Comparison of ENCODE assay signal across 23 mouse cellular contexts in genomic region chr3:58989374-58989773, GRCm38 (mm10). TPM values are rescaled to one million over a fixed set of nuclear protein-coding genes. Genes with fewer than 3 reads are reported as not detected.
DNase-seq lines count a peak whose midpoint lies in the region; ATAC-seq and TF ChIP-seq lines count a peak whose summit lies in the region.
"Had no signal": no experiment of that assay in that cellular context is flagged by ENCODE, and none has a peak within 500 bp of the region (broad histone marks: within the 10 kb centered on the region; RNA-seq: fewer than 3 reads in every experiment).

No protein-coding gene starts in this region.

- no peak for TF ChIP-seq POLR2A in brain, embryonic 14.5 days (IDR thresholded peaks at IDR 0.05; ENCODE audit: borderline replicate concordance, extremely low read depth, insufficient read depth, insufficient read length, poor library complexity, severe bottlenecking)

- no peak overlapping the region for H3K4me2 ChIP-seq in heart, embryonic 12.5 days
- H3K4me2 ChIP-seq in midbrain, embryonic 15.5 days = no peak overlapping the region
- H3K4me2 ChIP-seq: hindbrain, embryonic 12.5 days; hindbrain, embryonic 15.5 days had no signal

- H3K9ac ChIP-seq in heart, embryonic 12.5 days = no peak overlapping the region
- H3K9ac ChIP-seq in midbrain, embryonic 15.5 days = no peak overlapping the region
- H3K9ac ChIP-seq: forebrain, postnatal 0 days; hindbrain, embryonic 12.5 days; hindbrain, embryonic 15.5 days had no signal

- H3K4me1 ChIP-seq in heart, embryonic 12.5 days (replicated peaks) = no peaks in the 10 kb centered on the region
- H3K4me1 ChIP-seq in midbrain, embryonic 15.5 days = no peaks in the 10 kb centered on the region; the same call in 1 of the 2 replicates
- peaks cover 5% of the 10 kb centered on the region; the same call in 1 of the 2 replicates for H3K4me1 ChIP-seq in midbrain, embryonic 10.5 days

- H3K27me3 ChIP-seq in heart, embryonic 12.5 days (replicated peaks) = peaks cover 4% of the 10 kb centered on the region; the same call in 1 of the 2 replicates
- H3K27me3 ChIP-seq in midbrain, embryonic 15.5 days (replicated peaks) = no peaks in the 10 kb centered on the region
- H3K27me3 ChIP-seq in midbrain, embryonic 10.5 days (ENCODE audit: low read depth, poor library complexity, severe bottlenecking) = peaks cover 22% of the 10 kb centered on the region

- DNase-seq in heart, adult 11 months = peak; percentile 70
- DNase-seq in midbrain, embryonic 10.5 days (ENCODE audit: low spot score) = no peak
- peak; percentile 27 for DNase-seq in brain, embryonic 14.5 days (ENCODE audit: low read depth)
- no peak for DNase-seq in c-Kit-positive CD71-positive TER-119-positive erythroid progenitor cells, embryonic 14.5 days (ENCODE audit: low spot score)
- no peak for DNase-seq in layer of hippocampus, postnatal 36 days
- DNase-seq: adrenal gland, adult 8-10 months; adrenal gland, postnatal 25 days; cerebellum, adult 11-12 months; cerebellum, adult 8-10 months; cerebellum, postnatal 10 days; cerebellum, postnatal 36 days; forebrain, postnatal 0 days; gastrocnemius, adult 2 months; gastrocnemius, postnatal 14 days; heart, adult 2 months had no signal

- no peak overlapping the region for H3K27ac ChIP-seq in heart, embryonic 12.5 days (ENCODE audit: poor library complexity, severe bottlenecking)
- no peak overlapping the region for H3K27ac ChIP-seq in midbrain, embryonic 15.5 days
- no peak overlapping the region for H3K27ac ChIP-seq in midbrain, embryonic 10.5 days (replicated peaks)
- H3K27ac ChIP-seq: forebrain, embryonic 10.5 days; gastrocnemius, adult 2 months; heart, adult 2 months; heart, embryonic 10.5 days; hindbrain, embryonic 12.5 days; hindbrain, embryonic 15.5 days had no signal

- H3K4me3 ChIP-seq in heart, embryonic 12.5 days = no peak overlapping the region
- H3K4me3 ChIP-seq in midbrain, embryonic 15.5 days = no peak overlapping the region
- H3K4me3 ChIP-seq in midbrain, embryonic 10.5 days = no peak overlapping the region
- H3K4me3 ChIP-seq: forebrain, embryonic 10.5 days; gastrocnemius, adult 2 months; heart, adult 2 months; heart, embryonic 10.5 days; hindbrain, embryonic 12.5 days; hindbrain, embryonic 15.5 days had no signal

- no peak for ATAC-seq in heart, embryonic 12.5 days (ENCODE audit: insufficient number of reproducible peaks, low FRiP score)
- ATAC-seq in midbrain, embryonic 15.5 days (replicated peaks) = peak; percentile 31; the same call in 1 of the 2 replicates
- ATAC-seq in granulocyte monocyte progenitor cell, adult 5-6 weeks (replicated peaks; ENCODE audit: poor library complexity, severe bottlenecking) = 0 out of 2 replicates have a peak, but pooled peaks have one; percentile 52
- ATAC-seq: activated CD4-positive, CD25-positive, alpha-beta regulatory T cell, adult 4 months; forebrain, postnatal 0 days had no signal

- 29% methylated on average over 3 of the region's 3 CpGs for WGBS in heart, embryonic 12.5 days
- WGBS in midbrain, embryonic 15.5 days = 45% methylated on average over 3 of the region's 3 CpGs
- 58% methylated on average over 3 of the region's 3 CpGs for WGBS in midbrain, embryonic 10.5 days

- no peaks in the 10 kb centered on the region for H3K36me3 ChIP-seq in heart, embryonic 12.5 days
- H3K36me3 ChIP-seq in midbrain, embryonic 15.5 days (replicated peaks) = no peaks in the 10 kb centered on the region
- H3K36me3 ChIP-seq in midbrain, embryonic 10.5 days = no peaks in the 10 kb centered on the region
- H3K36me3 ChIP-seq: forebrain, embryonic 10.5 days; heart, embryonic 10.5 days; hindbrain, embryonic 12.5 days; hindbrain, embryonic 15.5 days had no signal

- no peak for TF ChIP-seq CTCF in brain, embryonic 14.5 days (IDR thresholded peaks at IDR 0.05; ENCODE audit: borderline replicate concordance, extremely low read depth, insufficient read depth, insufficient read length)

- no peaks in the 10 kb centered on the region for H3K9me3 ChIP-seq in heart, embryonic 12.5 days (replicated peaks)
- H3K9me3 ChIP-seq in midbrain, embryonic 15.5 days = no peaks in the 10 kb centered on the region
- H3K9me3 ChIP-seq in midbrain, embryonic 10.5 days (replicated peaks) = no peaks in the 10 kb centered on the region
- H3K9me3 ChIP-seq: forebrain, embryonic 10.5 days; heart, embryonic 10.5 days; hindbrain, embryonic 12.5 days; hindbrain, embryonic 15.5 days had no signal

RNA-seq across cellular contexts. Expression of gene Med12l, which starts 16.3 kb away (rescaled TPM):
- 5.1 and 5.6 TPM in 2 replicates for polyA plus RNA-seq in heart, embryonic 12.5 days (2016; fragmentation: Nextera tagmentation; extraction: Ambion mirVana)
- 4.5 TPM in 2 replicates for polyA plus RNA-seq in midbrain, embryonic 15.5 days (2015; fragmentation: Nextera tagmentation; extraction: Ambion mirVana)
- polyA plus RNA-seq in midbrain, embryonic 10.5 days (2016; fragmentation: Nextera tagmentation; extraction: Ambion mirVana) = 2.3 and 2.7 TPM in 2 replicates
- polyA plus RNA-seq in brain, embryonic 14.5 days (2012; rRNA removed) = 9.8 and 12.3 TPM in 2 replicates
- total RNA-seq in granulocyte monocyte progenitor cell, adult 5-6 weeks (2014; fragmentation: Nextera tagmentation) = 0.81 and 1.7 TPM in 2 replicates
- 1.2 and 2.4 TPM in 2 replicates for total RNA-seq in granulocyte monocyte progenitor cell, adult 5-6 weeks (2017)
- total RNA-seq in layer of hippocampus, postnatal 36 days (2021) = 10 to 100 TPM; 50.1 to 56.6 TPM

Comparison
In these comparisons a context has a peak if more than half of its experiments do, and no peak if none do; other contexts are left out.
1. DNase-seq: peak in heart, adult 11 months (single experiment) and brain, embryonic 14.5 days (single experiment); none in midbrain, embryonic 10.5 days (single experiment), c-Kit-positive CD71-positive TER-119-positive erythroid progenitor cells, embryonic 14.5 days (single experiment) and layer of hippocampus, postnatal 36 days (0 of 2).